ENCODE assay signal across 11 mouse cellular contexts in genomic region chr2:153287835-153288234, GRCm38 (mm10). TPM values are rescaled to one million over a fixed set of nuclear protein-coding genes. Genes with fewer than 3 reads are reported as not detected.
DNase-seq lines count a peak whose midpoint lies in the region; ATAC-seq lines count a peak whose summit lies in the region.
"Had no signal": no experiment of that assay in that cellular context is flagged by ENCODE, and none has a peak within 500 bp of the region (broad histone marks: within the 10 kb centered on the region; RNA-seq: fewer than 3 reads in every experiment).

No protein-coding gene starts in this region.

- ATAC-seq in hindbrain, embryonic 13.5 days (ENCODE audit: low FRiP score): no peak
- ATAC-seq in hindbrain, embryonic 16.5 days: no peak
- ATAC-seq in midbrain, embryonic 11.5 days (ENCODE audit: low FRiP score): no peak

- no peaks in the 10 kb centered on the region for H3K36me3 ChIP-seq in hindbrain, embryonic 13.5 days
- H3K36me3 ChIP-seq in hindbrain, embryonic 16.5 days (ENCODE audit: control insufficient read depth, insufficient read depth, low read length): no peaks in the 10 kb centered on the region
- no peaks in the 10 kb centered on the region for H3K36me3 ChIP-seq in midbrain, embryonic 11.5 days (ENCODE audit: control insufficient read depth, insufficient read depth, low read length)
- no peaks in the 10 kb centered on the region for H3K36me3 ChIP-seq in midbrain, embryonic 10.5 days
- H3K36me3 ChIP-seq: heart, embryonic 12.5 days; limb, embryonic 15.5 days had no signal

- peak; percentile 47 for DNase-seq in midbrain, embryonic 11.5 days (ENCODE audit: low spot score, missing footprints)
- no peak for DNase-seq in midbrain, embryonic 10.5 days (ENCODE audit: low spot score)
- peak; percentile 82 to 90 for DNase-seq in adrenal gland, adult (ENCODE audit: inconsistent age in 2 of 2, low spot score in 1 of 2)
- DNase-seq in mesoderm, embryonic 11.5 days (ENCODE audit: low read depth, low spot score): peak; percentile 38
- DNase-seq in layer of hippocampus, postnatal 14 days (ENCODE audit: low spot score in 2 of 2): no peak
- no peak for DNase-seq in left cerebral cortex, postnatal 25 days (ENCODE audit: low spot score in 2 of 2)
- DNase-seq: embryo, embryonic 11 days had no signal

- no peak overlapping the region for H3K4me2 ChIP-seq in hindbrain, embryonic 13.5 days
- no peak overlapping the region for H3K4me2 ChIP-seq in hindbrain, embryonic 16.5 days (ENCODE audit: low read length)
- H3K4me2 ChIP-seq in midbrain, embryonic 11.5 days: no peak overlapping the region
- H3K4me2 ChIP-seq: heart, embryonic 12.5 days; limb, embryonic 15.5 days had no signal

- no peaks in the 10 kb centered on the region for H3K27me3 ChIP-seq in hindbrain, embryonic 13.5 days
- no peaks in the 10 kb centered on the region for H3K27me3 ChIP-seq in hindbrain, embryonic 16.5 days (replicated peaks; ENCODE audit: control insufficient read depth, insufficient read depth, low read length)
- no peaks in the 10 kb centered on the region for H3K27me3 ChIP-seq in midbrain, embryonic 11.5 days (ENCODE audit: control insufficient read depth, insufficient read depth, low read length)
- no peaks in the 10 kb centered on the region for H3K27me3 ChIP-seq in midbrain, embryonic 10.5 days (ENCODE audit: low read depth, poor library complexity, severe bottlenecking)
- H3K27me3 ChIP-seq: heart, embryonic 12.5 days; limb, embryonic 15.5 days had no signal

- intact Hi-C loops in left cerebral cortex, postnatal 25 days (cut with DNase I): no loop called here

- no peak overlapping the region for H3K9ac ChIP-seq in hindbrain, embryonic 13.5 days
- no peak overlapping the region for H3K9ac ChIP-seq in hindbrain, embryonic 16.5 days (ENCODE audit: low read depth, low read length)
- H3K9ac ChIP-seq in midbrain, embryonic 11.5 days (ENCODE audit: low read length): no peak overlapping the region
- H3K9ac ChIP-seq: heart, embryonic 12.5 days; limb, embryonic 15.5 days had no signal

- peaks cover 27% of the 10 kb centered on the region for H3K4me1 ChIP-seq in hindbrain, embryonic 13.5 days (replicated peaks)
- H3K4me1 ChIP-seq in hindbrain, embryonic 16.5 days (ENCODE audit: control insufficient read depth, insufficient read depth, low read depth, low read length): peaks cover 16% of the 10 kb centered on the region
- H3K4me1 ChIP-seq in midbrain, embryonic 11.5 days (ENCODE audit: control insufficient read depth, insufficient read depth, low read length): peaks cover 10% of the 10 kb centered on the region
- H3K4me1 ChIP-seq in midbrain, embryonic 10.5 days: peaks cover 20% of the 10 kb centered on the region

- H3K4me3 ChIP-seq in hindbrain, embryonic 13.5 days: no peak overlapping the region
- H3K4me3 ChIP-seq in hindbrain, embryonic 16.5 days (ENCODE audit: low read length): no peak overlapping the region
- no peak overlapping the region for H3K4me3 ChIP-seq in midbrain, embryonic 11.5 days (ENCODE audit: low read depth, low read length)
- H3K4me3 ChIP-seq in midbrain, embryonic 10.5 days: no peak overlapping the region
- H3K4me3 ChIP-seq: heart, embryonic 12.5 days; limb, embryonic 15.5 days had no signal

- no peaks in the 10 kb centered on the region for H3K9me3 ChIP-seq in hindbrain, embryonic 13.5 days
- no peaks in the 10 kb centered on the region for H3K9me3 ChIP-seq in hindbrain, embryonic 16.5 days (ENCODE audit: control insufficient read depth, low read length)
- H3K9me3 ChIP-seq in midbrain, embryonic 11.5 days (ENCODE audit: control insufficient read depth, low read length): no peaks in the 10 kb centered on the region
- H3K9me3 ChIP-seq in midbrain, embryonic 10.5 days (replicated peaks): no peaks in the 10 kb centered on the region
- H3K9me3 ChIP-seq: heart, embryonic 12.5 days; limb, embryonic 15.5 days had no signal

- H3K27ac ChIP-seq in hindbrain, embryonic 13.5 days: peak overlapping the region; percentile 55; the same call in 1 of the 2 replicates
- no peak overlapping the region for H3K27ac ChIP-seq in hindbrain, embryonic 16.5 days (ENCODE audit: low read depth, low read length)
- H3K27ac ChIP-seq in midbrain, embryonic 11.5 days (ENCODE audit: low read depth, low read length): no peak overlapping the region
- H3K27ac ChIP-seq in midbrain, embryonic 10.5 days (replicated peaks): no peak overlapping the region
- H3K27ac ChIP-seq: limb, embryonic 15.5 days had no signal

- 57% methylated on average over 6 of the region's 6 CpGs for WGBS in hindbrain, embryonic 13.5 days
- 36% methylated on average over 6 of the region's 6 CpGs for WGBS in hindbrain, embryonic 16.5 days
- WGBS in midbrain, embryonic 11.5 days: 88% methylated on average over 6 of the region's 6 CpGs
- WGBS in midbrain, embryonic 10.5 days: 84% methylated on average over 6 of the region's 6 CpGs

RNA-seq across cellular contexts. Expression of gene Kif3b, which starts 3.4 kb away (rescaled TPM):
- 16.2 and 16.9 TPM in 2 replicates for polyA plus RNA-seq in hindbrain, embryonic 13.5 days (2015; fragmentation: Nextera tagmentation; extraction: Ambion mirVana)
- 23.9 and 25.5 TPM in 2 replicates for polyA plus RNA-seq in hindbrain, embryonic 16.5 days (2015; fragmentation: Nextera tagmentation; extraction: Ambion mirVana)
- polyA plus RNA-seq in midbrain, embryonic 11.5 days (2014; fragmentation: Nextera tagmentation; extraction: Ambion mirVana): 7.5 and 9.4 TPM in 2 replicates
- polyA plus RNA-seq in midbrain, embryonic 10.5 days (2016; fragmentation: Nextera tagmentation; extraction: Ambion mirVana): 7.0 TPM in 2 replicates
- total RNA-seq in layer of hippocampus, postnatal 14 days (2021): 10 to 100 TPM; 63.5 to 69.2 TPM
- 10 to 100 TPM; 59.3 to 60.2 TPM for total RNA-seq in left cerebral cortex, postnatal 25 days (2021)

RNA-seq across cellular contexts. Expression of gene Pofut1, which starts 46.5 kb away (rescaled TPM):
- polyA plus RNA-seq in hindbrain, embryonic 13.5 days (2015; fragmentation: Nextera tagmentation; extraction: Ambion mirVana): 5.5 and 6.3 TPM in 2 replicates
- polyA plus RNA-seq in hindbrain, embryonic 16.5 days (2015; fragmentation: Nextera tagmentation; extraction: Ambion mirVana): 4.4 and 4.7 TPM in 2 replicates
- polyA plus RNA-seq in midbrain, embryonic 11.5 days (2014; fragmentation: Nextera tagmentation; extraction: Ambion mirVana): 6.4 and 7.2 TPM in 2 replicates
- polyA plus RNA-seq in midbrain, embryonic 10.5 days (2016; fragmentation: Nextera tagmentation; extraction: Ambion mirVana): 5.9 and 6.3 TPM in 2 replicates
- 10 to 100 TPM; 16.0 to 18.0 TPM for total RNA-seq in layer of hippocampus, postnatal 14 days (2021)
- 10 to 100 TPM; 13.6 to 15.3 TPM for total RNA-seq in left cerebral cortex, postnatal 25 days (2021)

RNA-seq across cellular contexts. Expression of gene Plagl2, which starts 46.6 kb away (rescaled TPM):
- 7.2 and 8.1 TPM in 2 replicates for polyA plus RNA-seq in hindbrain, embryonic 13.5 days (2015; fragmentation: Nextera tagmentation; extraction: Ambion mirVana)
- polyA plus RNA-seq in hindbrain, embryonic 16.5 days (2015; fragmentation: Nextera tagmentation; extraction: Ambion mirVana): 4.2 and 5.9 TPM in 2 replicates
- 31.5 and 35.3 TPM in 2 replicates for polyA plus RNA-seq in midbrain, embryonic 11.5 days (2014; fragmentation: Nextera tagmentation; extraction: Ambion mirVana)
- 29.1 and 29.4 TPM in 2 replicates for polyA plus RNA-seq in midbrain, embryonic 10.5 days (2016; fragmentation: Nextera tagmentation; extraction: Ambion mirVana)
- total RNA-seq in layer of hippocampus, postnatal 14 days (2021): 1 to 10 TPM; 4.5 to 5.3 TPM
- 1 to 10 TPM; 5.3 to 5.7 TPM for total RNA-seq in left cerebral cortex, postnatal 25 days (2021)

RNA-seq across cellular contexts. Expression of gene Asxl1, which starts 57.8 kb away (rescaled TPM):
- polyA plus RNA-seq in hindbrain, embryonic 13.5 days (2015; fragmentation: Nextera tagmentation; extraction: Ambion mirVana): 10.2 and 10.4 TPM in 2 replicates
- polyA plus RNA-seq in hindbrain, embryonic 16.5 days (2015; fragmentation: Nextera tagmentation; extraction: Ambion mirVana): 7.8 and 9.0 TPM in 2 replicates
- 19.6 TPM in 2 replicates for polyA plus RNA-seq in midbrain, embryonic 11.5 days (2014; fragmentation: Nextera tagmentation; extraction: Ambion mirVana)
- polyA plus RNA-seq in midbrain, embryonic 10.5 days (2016; fragmentation: Nextera tagmentation; extraction: Ambion mirVana): 11.8 and 12.3 TPM in 2 replicates
- 10 to 100 TPM; 34.6 to 34.7 TPM for total RNA-seq in layer of hippocampus, postnatal 14 days (2021)
- 10 to 100 TPM; 33.9 to 36.3 TPM for total RNA-seq in left cerebral cortex, postnatal 25 days (2021)

Comparison
In these comparisons a context has a peak if more than half of its experiments do, and no peak if none do; other contexts are left out.
1. DNase-seq: peak in midbrain, embryonic 11.5 days (single experiment), adrenal gland, adult (2 of 2) and mesoderm, embryonic 11.5 days (single experiment); none in midbrain, embryonic 10.5 days (single experiment), layer of hippocampus, postnatal 14 days (0 of 2) and left cerebral cortex, postnatal 25 days (0 of 2).